15 mouse cellular contexts compared by ENCODE assay signal in genomic region chr3:12954480-12954879, GRCm38 (mm10).
"Had no signal": no experiment of that assay in that cellular context is flagged by ENCODE, and none has a peak within 500 bp of the region (broad histone marks: within the 10 kb centered on the region; RNA-seq: fewer than 3 reads in every experiment).

No protein-coding gene starts in this region.

- DNase-seq: kidney, postnatal 36 days; layer of hippocampus, adult 9-11 months; layer of hippocampus, postnatal 36 days; liver; liver, embryonic 13.5 days; liver, postnatal 0 days; retina, postnatal 1 day; right cerebral cortex, postnatal 4 days; spleen, adult 18-20 months; thymus, adult 18-20 months; thymus, postnatal 14 days had no signal

- H3K9ac ChIP-seq: limb, embryonic 12.5 days; liver, embryonic 13.5 days; liver, postnatal 0 days; lung, embryonic 15.5 days; neural tube, embryonic 13.5 days had no signal

- H3K4me3 ChIP-seq: limb, embryonic 12.5 days; liver, embryonic 13.5 days; lung, embryonic 15.5 days; neural tube, embryonic 13.5 days had no signal

- H3K9me3 ChIP-seq: limb, embryonic 12.5 days; liver, embryonic 13.5 days; lung, embryonic 15.5 days; neural tube, embryonic 13.5 days had no signal

- H3K27me3 ChIP-seq: limb, embryonic 12.5 days; liver, embryonic 13.5 days; lung, embryonic 15.5 days; neural tube, embryonic 13.5 days had no signal

- H3K4me2 ChIP-seq: limb, embryonic 12.5 days; liver, embryonic 13.5 days; lung, embryonic 15.5 days; neural tube, embryonic 13.5 days had no signal

- H3K36me3 ChIP-seq: limb, embryonic 12.5 days; liver, embryonic 13.5 days; lung, embryonic 15.5 days; neural tube, embryonic 13.5 days had no signal

- H3K27ac ChIP-seq: kidney, postnatal 0 days; limb, embryonic 12.5 days; liver, embryonic 13.5 days; lung, embryonic 15.5 days; neural tube, embryonic 13.5 days had no signal

- ATAC-seq: liver, postnatal 0 days had no signal

- H3K4me1 ChIP-seq: limb, embryonic 12.5 days; liver, embryonic 13.5 days; lung, embryonic 15.5 days; neural tube, embryonic 13.5 days had no signal
